Mouse (Mus musculus) liver, postnatal 0 days (tissue): ENCODE data around the gene Scaf4. TPM values are rescaled to one million over a fixed set of nuclear protein-coding genes. Genes with fewer than 3 reads are reported as not detected.
A peak's percentile ranks its signal among the peaks of the same experiment; 100 is the strongest.

ENCODE experiments used
- ATAC-seq: fragments of 200-750 bp; cut with Nextera tagmentation; 2 replicates; pipeline ENCODE4 v1.8.0; 2017; ENCODE audit warnings: mild to moderate bottlenecking, moderate library complexity
- DNase-seq: peaks from one replicate; pipeline ENCODE4 v3.0.0-alpha.2; 2016
- H3K27ac ChIP-seq: fragments of 300-500 bp; sonication (generic); 2 replicates; pipeline ENCODE4 v1.5.1; 2014; ENCODE audit warnings: antibody characterized with exemption, moderate library complexity, mild to moderate bottlenecking, low read depth
- H3K27me3 ChIP-seq: fragments of 300-500 bp; sonication (generic); 2 replicates; pipeline ENCODE4 v1.6.1; 2014; ENCODE audit warnings: low read length, control low read depth, mixed read lengths; ENCODE audit not compliant: insufficient read depth
- H3K36me3 ChIP-seq: fragments of 300-500 bp; sonication (generic); replicated peaks from 2 replicates; pipeline ENCODE4 v1.6.1; 2014; ENCODE audit warnings: mild to moderate bottlenecking, control low read depth, low read length, moderate library complexity, mixed read lengths; ENCODE audit not compliant: insufficient read depth
- H3K4me1 ChIP-seq: fragments of 300-500 bp; sonication (generic); 2 replicates; pipeline ENCODE4 v1.6.1; 2014; ENCODE audit warnings: antibody characterized with exemption, mild to moderate bottlenecking, control low read depth; ENCODE audit not compliant: insufficient read depth
- H3K4me2 ChIP-seq: fragments of 300-500 bp; sonication (generic); 2 replicates; pipeline ENCODE4 v1.6.1; 2014; ENCODE audit warnings: low read depth, mild to moderate bottlenecking, low read length, moderate library complexity, mixed read lengths
- H3K4me3 ChIP-seq: fragments of 300-500 bp; sonication (generic); 2 replicates; pipeline ENCODE4 v1.5.1; 2014; ENCODE audit warnings: low read depth, low read length
- H3K9ac ChIP-seq: fragments of 300-500 bp; sonication (generic); replicated peaks from 2 replicates; pipeline ENCODE4 v1.6.1; 2014; ENCODE audit warnings: mild to moderate bottlenecking, moderate library complexity
- H3K9me3 ChIP-seq: fragments of 300-500 bp; sonication (generic); 2 replicates; pipeline ENCODE4 v1.6.1; 2016; ENCODE audit warnings: mild to moderate bottlenecking, control low read depth, low read length, mixed read lengths
- CTCF ChIP-seq: sonication (generic); IDR thresholded peaks from 2 replicates; pipeline ENCODE4 v1.5.1; 2016; ENCODE audit warnings: antibody characterized with exemption, low read depth
- EP300 ChIP-seq: IDR thresholded peaks from 2 replicates; pipeline ENCODE4 v1.6.1; 2016; ENCODE audit warnings: antibody characterized with exemption, low read depth, mild to moderate bottlenecking
- WGBS: fragments of 180-500 bp; shearing (Covaris S2); extraction: QIAGEN DNeasy Blood & Tissue Kit; methylation state at CpG from one replicate; pipeline ENCODE4 v1.1.7; 2014; ENCODE audit not compliant: insufficient replicate concordance; 5-methylcytosine and 5-hydroxymethylcytosine counted together
- polyA plus RNA-seq: library from polyadenylated mRNA; unstranded; fragments of >200 nt; fragmentation: Nextera tagmentation; extraction: Ambion mirVana; gene quantifications from 2 replicates; pipeline ENCODE4 v1.2.1, GENCODE M21; 2015

Gene Scaf4
- polyA plus RNA-seq, 1 experiment from 2014 or later: 6.2 TPM

DNA sequence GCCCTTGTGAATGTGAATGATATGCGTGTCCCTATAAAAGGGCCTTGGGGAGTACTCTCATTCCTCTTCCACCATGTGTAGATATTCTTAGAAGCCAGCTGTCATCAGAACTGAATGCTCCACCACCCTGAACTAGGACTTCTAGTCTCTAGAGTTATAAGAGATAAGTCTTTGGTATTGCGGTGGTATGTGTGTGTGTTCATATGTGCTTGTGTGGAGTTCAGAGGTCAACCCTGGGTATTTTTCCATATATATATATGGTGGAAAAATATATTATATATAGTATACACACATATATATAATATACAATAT, 19.6 kb upstream of the Scaf4 start:
- Histone ChIP-seq H3K9me3 (no peaks in the 10 kb centered on the region), H3K4me1 (no peaks in the 10 kb centered on the region), H3K4me3 (no peak overlapping the region), H3K27ac (no peak overlapping the region), H3K36me3 (no peaks in the 10 kb centered on the region), H3K27me3 (no peaks in the 10 kb centered on the region), H3K4me2 (no peak overlapping the region), H3K9ac (no peak overlapping the region)
- 83% methylated on average over 2 of the region's 2 CpGs for WGBS
- no peak for TF ChIP-seq CTCF
- no peak for TF ChIP-seq EP300
- no peak for DNase-seq
- no peak for ATAC-seq

DNA sequence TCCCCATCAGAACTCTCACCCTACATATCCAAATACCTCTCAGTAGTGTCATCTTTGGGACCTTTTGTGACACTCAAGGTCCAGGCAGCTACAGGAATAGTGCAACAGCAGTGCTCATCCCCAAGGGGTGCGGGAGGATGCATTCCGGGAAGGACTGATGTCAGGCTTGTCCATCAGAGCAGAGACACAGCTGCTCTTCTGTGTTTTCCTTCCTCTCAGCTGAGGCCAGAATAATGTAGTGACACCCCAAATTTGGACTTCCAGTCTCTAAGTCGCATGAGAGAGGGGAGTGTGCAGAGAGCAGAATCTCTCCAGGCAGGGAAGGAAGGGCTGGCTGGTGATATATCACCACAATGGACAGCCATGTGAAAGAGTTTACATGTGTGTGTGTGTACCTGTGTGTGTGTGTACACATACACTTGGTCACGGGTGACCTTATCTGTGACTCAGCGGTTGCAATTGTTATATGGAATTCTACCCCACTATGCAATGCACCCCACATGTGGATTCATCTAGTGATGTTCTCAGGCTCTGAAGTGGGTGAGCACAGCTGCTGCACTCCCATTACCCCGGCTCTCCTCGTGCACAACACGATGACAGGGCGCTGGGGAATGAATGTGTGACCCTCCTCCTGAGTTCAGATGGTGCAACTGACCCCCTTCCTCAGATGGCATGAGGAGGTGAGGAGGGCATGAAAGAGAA, 19.1 kb upstream of the Scaf4 start:
- H3K4me3 ChIP-seq: no peak overlapping the region
- no peak for TF ChIP-seq EP300
- TF ChIP-seq CTCF: no peak
- 74% methylated on average over 9 of the region's 9 CpGs for WGBS
- H3K27ac ChIP-seq: no peak overlapping the region
- no peaks in the 10 kb centered on the region for H3K4me1 ChIP-seq
- H3K9ac ChIP-seq: no peak overlapping the region
- no peaks in the 10 kb centered on the region for H3K9me3 ChIP-seq
- H3K4me2 ChIP-seq: no peak overlapping the region
- no peaks in the 10 kb centered on the region for H3K27me3 ChIP-seq
- H3K36me3 ChIP-seq: no peaks in the 10 kb centered on the region
- no peak for ATAC-seq
- no peak for DNase-seq

DNA sequence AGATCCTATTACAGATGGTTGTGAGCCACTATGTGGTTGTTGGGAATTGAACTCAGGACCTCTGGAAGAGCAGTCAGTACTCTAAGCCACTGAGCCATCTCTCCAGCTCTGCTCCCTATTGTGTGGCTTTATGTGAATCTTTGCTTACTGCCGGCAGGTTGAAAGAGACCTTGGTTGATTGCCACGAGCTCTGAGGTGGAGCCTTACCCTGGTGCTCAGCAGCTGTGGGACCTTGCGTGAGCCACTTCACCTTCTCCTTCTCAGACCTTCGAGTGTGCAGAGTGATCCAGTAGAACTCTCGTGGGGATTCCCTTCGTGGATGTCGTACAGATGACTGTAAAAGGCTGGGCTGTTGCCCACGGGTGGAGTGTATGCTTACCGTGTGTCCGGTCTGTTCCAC, 17.4 kb upstream of the Scaf4 start:
- Histone ChIP-seq H3K36me3 (no peaks in the 10 kb centered on the region), H3K4me2 (no peak overlapping the region), H3K4me3 (no peak overlapping the region), H3K27me3 (0 out of 2 replicates have a peak, but pooled peaks cover 5% of the 10 kb centered on the region), H3K27ac (no peak overlapping the region), H3K4me1 (no peaks in the 10 kb centered on the region), H3K9ac (no peak overlapping the region), H3K9me3 (no peaks in the 10 kb centered on the region)
- ATAC-seq (no peak), DNase-seq (no peak)
- 76% methylated on average over 10 of the region's 10 CpGs for WGBS
- TF ChIP-seq CTCF (no peak), EP300 (no peak)

GRCm38 (mm10) chr16:90300896-90301295, 16.6 kb upstream of the Scaf4 start:
- H3K4me1 ChIP-seq: no peaks in the 10 kb centered on the region
- H3K36me3 ChIP-seq: no peaks in the 10 kb centered on the region
- H3K4me3 ChIP-seq: no peak overlapping the region
- no peak overlapping the region for H3K9ac ChIP-seq
- H3K27ac ChIP-seq: no peak overlapping the region
- no peaks in the 10 kb centered on the region for H3K9me3 ChIP-seq
- ATAC-seq (no peak), DNase-seq (no peak)
- WGBS: 64% methylated on average over 11 of the region's 11 CpGs
- H3K4me2 ChIP-seq: no peak overlapping the region
- 0 out of 2 replicates have a peak, but pooled peaks cover 5% of the 10 kb centered on the region for H3K27me3 ChIP-seq
- TF ChIP-seq CTCF: no peak

- TF ChIP-seq EP300: no peak
- TF ChIP-seq CTCF: no peak
- Histone ChIP-seq H3K4me3 (no peak overlapping the region), H3K36me3 (no peaks in the 10 kb centered on the region), H3K4me2 (no peak overlapping the region), H3K27me3 (0 out of 2 replicates have a peak, but pooled peaks cover 5% of the 10 kb centered on the region), H3K9ac (no peak overlapping the region), H3K9me3 (no peaks in the 10 kb centered on the region), H3K27ac (no peak overlapping the region), H3K4me1 (no peaks in the 10 kb centered on the region)
- ATAC-seq (no peak), DNase-seq (no peak)
Measured at GRCm38 (mm10) chr16:90299591-90299990, 15.3 kb upstream of the Scaf4 start.

- Histone ChIP-seq H3K4me3 (no peak overlapping the region), H3K4me1 (no peaks in the 10 kb centered on the region), H3K36me3 (no peaks in the 10 kb centered on the region), H3K9ac (no peak overlapping the region), H3K4me2 (peak overlapping the region; percentile 40; the same call in 1 of the 2 replicates), H3K27me3 (0 out of 2 replicates have a peak, but pooled peaks cover 5% of the 10 kb centered on the region), H3K27ac (no peak overlapping the region), H3K9me3 (no peaks in the 10 kb centered on the region)
- TF ChIP-seq EP300: no peak
- no peak for TF ChIP-seq CTCF
- ATAC-seq (no peak), DNase-seq (no peak)
- WGBS: 24% methylated on average over 21 of the region's 21 CpGs
Measured at GRCm38 (mm10) chr16:90298426-90299300, 14.4 kb upstream of the Scaf4 start.
